Mouse (Mus musculus): ENCODE data around the gene Nsd2. TPM values are rescaled to one million over a fixed set of nuclear protein-coding genes. Genes with fewer than 3 reads are reported as not detected.

Nsd2 gene
- polyA plus RNA-seq, 1 experiment from 2014 or later = 46.6 TPM

- H3K4me1 ChIP-seq (ENCODE audit: insufficient read depth, low read length) = peaks cover 20% of the 10 kb centered on the region
- WGBS = 24% methylated on average over 5 of the region's 5 CpGs
- no peak for ATAC-seq (ENCODE audit: low FRiP score, low TSS enrichment)
Measured at GRCm38 (mm10) chr5:33818104-33818503, 2.4 kb upstream of the Nsd2 start.

GRCm38 (mm10) chr5:33819141-33819875, 1.2 kb upstream of the Nsd2 start:
- WGBS = 21% methylated on average over 9 of the region's 9 CpGs
- Histone ChIP-seq H3K9me3 (ENCODE audit: low read length) (no peaks in the 10 kb centered on the region), H3K4me3 (ENCODE audit: low read length) (peak overlapping the region; percentile 99), H3K36me3 (ENCODE audit: insufficient read depth, low read length) (no peaks in the 10 kb centered on the region), H3K4me2 (replicated peaks; ENCODE audit: low read depth, low read length) (peak overlapping the region; percentile 75), H3K4me1 (ENCODE audit: insufficient read depth, low read length) (peaks cover 24% of the 10 kb centered on the region), H3K27me3 (ENCODE audit: insufficient read depth, low read length) (no peaks in the 10 kb centered on the region), H3K27ac (ENCODE audit: low read length) (peak overlapping the region; percentile 97), H3K9ac (replicated peaks; ENCODE audit: low read length) (peak overlapping the region; percentile 99)
- peak; percentile 41 for ATAC-seq (ENCODE audit: low FRiP score, low TSS enrichment)

More at GRCm38 (mm10) chr5:33818104-33818503, 2.4 kb upstream of the Nsd2 start:
- no peak overlapping the region for H3K9ac ChIP-seq (replicated peaks; ENCODE audit: low read length)
- H3K27ac ChIP-seq (ENCODE audit: low read length) = no peak overlapping the region
- H3K9me3 ChIP-seq (ENCODE audit: low read length) = no peaks in the 10 kb centered on the region
- H3K36me3 ChIP-seq (ENCODE audit: insufficient read depth, low read length) = no peaks in the 10 kb centered on the region
- no peaks in the 10 kb centered on the region for H3K27me3 ChIP-seq (ENCODE audit: insufficient read depth, low read length)
- no peak overlapping the region for H3K4me2 ChIP-seq (replicated peaks; ENCODE audit: low read depth, low read length)
- H3K4me3 ChIP-seq (ENCODE audit: low read length) = no peak overlapping the region

GRCm38 (mm10) chr5:33820733-33821621, 452 bp downstream of the Nsd2 start:
- ATAC-seq (ENCODE audit: low FRiP score, low TSS enrichment) = peak; percentile 74
- 0% methylated on average over 75 of the region's 121 CpGs for WGBS
- H3K27ac ChIP-seq (ENCODE audit: low read length) = peak overlapping the region; percentile 97

GRCm38 (mm10) chr5:33821901-33822427, 1.4 kb downstream of the Nsd2 start:
- Histone ChIP-seq H3K4me1 (ENCODE audit: insufficient read depth, low read length) (peaks cover 28% of the 10 kb centered on the region), H3K36me3 (ENCODE audit: insufficient read depth, low read length) (0 out of 2 replicates have a peak, but pooled peaks cover 3% of the 10 kb centered on the region), H3K9ac (replicated peaks; ENCODE audit: low read length) (peak overlapping the region; percentile 55; the same call in 1 of the 2 replicates), H3K4me3 (ENCODE audit: low read length) (peak overlapping the region; percentile 99), H3K4me2 (replicated peaks; ENCODE audit: low read depth, low read length) (peak overlapping the region; percentile 75), H3K9me3 (ENCODE audit: low read length) (no peaks in the 10 kb centered on the region), H3K27ac (ENCODE audit: low read length) (no peak overlapping the region), H3K27me3 (ENCODE audit: insufficient read depth, low read length) (no peaks in the 10 kb centered on the region)
- 27% methylated on average over 2 of the region's 2 CpGs for WGBS
- ATAC-seq (ENCODE audit: low FRiP score, low TSS enrichment) = no peak

More at GRCm38 (mm10) chr5:33820733-33821621, 452 bp downstream of the Nsd2 start:
- H3K4me1 ChIP-seq (ENCODE audit: insufficient read depth, low read length) = peaks cover 28% of the 10 kb centered on the region
- H3K36me3 ChIP-seq (ENCODE audit: insufficient read depth, low read length) = 0 out of 2 replicates have a peak, but pooled peaks cover 3% of the 10 kb centered on the region
- peak overlapping the region; percentile 99 for H3K9ac ChIP-seq (replicated peaks; ENCODE audit: low read length)
- no peaks in the 10 kb centered on the region for H3K9me3 ChIP-seq (ENCODE audit: low read length)
- peak overlapping the region; percentile 99 for H3K4me3 ChIP-seq (ENCODE audit: low read length)
- H3K27me3 ChIP-seq (ENCODE audit: insufficient read depth, low read length) = no peaks in the 10 kb centered on the region
- peak overlapping the region; percentile 75 for H3K4me2 ChIP-seq (replicated peaks; ENCODE audit: low read depth, low read length)

GRCm38 (mm10) chr5:33822456-33822855, 1.9 kb downstream of the Nsd2 start:
- Histone ChIP-seq H3K9me3 (ENCODE audit: low read length) (no peaks in the 10 kb centered on the region), H3K27me3 (ENCODE audit: insufficient read depth, low read length) (no peaks in the 10 kb centered on the region), H3K4me3 (ENCODE audit: low read length) (peak overlapping the region; percentile 99), H3K27ac (ENCODE audit: low read length) (no peak overlapping the region), H3K4me2 (replicated peaks; ENCODE audit: low read depth, low read length) (peak overlapping the region; percentile 75), H3K36me3 (ENCODE audit: insufficient read depth, low read length) (peaks cover 3% of the 10 kb centered on the region; the same call in 1 of the 2 replicates), H3K4me1 (ENCODE audit: insufficient read depth, low read length) (peaks cover 28% of the 10 kb centered on the region), H3K9ac (replicated peaks; ENCODE audit: low read length) (peak overlapping the region; percentile 54; the same call in 1 of the 2 replicates)
- no peak for ATAC-seq (ENCODE audit: low FRiP score, low TSS enrichment)
- 32% methylated on average over 3 of the region's 3 CpGs for WGBS

GRCm38 (mm10) chr5:33826001-33826400, 5.5 kb downstream of the Nsd2 start:
- Histone ChIP-seq H3K9me3 (ENCODE audit: low read length) (no peaks in the 10 kb centered on the region), H3K36me3 (ENCODE audit: insufficient read depth, low read length) (peaks cover 3% of the 10 kb centered on the region; the same call in 1 of the 2 replicates), H3K4me3 (ENCODE audit: low read length) (no peak overlapping the region), H3K27me3 (ENCODE audit: insufficient read depth, low read length) (no peaks in the 10 kb centered on the region), H3K4me1 (ENCODE audit: insufficient read depth, low read length) (peaks cover 19% of the 10 kb centered on the region), H3K4me2 (replicated peaks; ENCODE audit: low read depth, low read length) (no peak overlapping the region), H3K9ac (replicated peaks; ENCODE audit: low read length) (no peak overlapping the region), H3K27ac (ENCODE audit: low read length) (no peak overlapping the region)
- ATAC-seq (ENCODE audit: low FRiP score, low TSS enrichment) = no peak

- Histone ChIP-seq H3K27me3 (ENCODE audit: insufficient read depth, low read length) (no peaks in the 10 kb centered on the region), H3K27ac (ENCODE audit: low read length) (no peak overlapping the region), H3K4me2 (replicated peaks; ENCODE audit: low read depth, low read length) (no peak overlapping the region), H3K4me1 (ENCODE audit: insufficient read depth, low read length) (peaks cover 8% of the 10 kb centered on the region), H3K36me3 (ENCODE audit: insufficient read depth, low read length) (peaks cover 3% of the 10 kb centered on the region; the same call in 1 of the 2 replicates), H3K4me3 (ENCODE audit: low read length) (no peak overlapping the region), H3K9me3 (ENCODE audit: low read length) (no peaks in the 10 kb centered on the region), H3K9ac (replicated peaks; ENCODE audit: low read length) (no peak overlapping the region)
- ATAC-seq (ENCODE audit: low FRiP score, low TSS enrichment) = no peak
- 85% methylated on average over 8 of the region's 8 CpGs for WGBS
Measured at GRCm38 (mm10) chr5:33828107-33828506, 7.6 kb downstream of the Nsd2 start.

GRCm38 (mm10) chr5:33829958-33830357, 9.4 kb downstream of the Nsd2 start:
- no peak overlapping the region for H3K4me3 ChIP-seq (ENCODE audit: low read length)
- no peaks in the 10 kb centered on the region for H3K4me1 ChIP-seq (ENCODE audit: insufficient read depth, low read length)
- H3K27ac ChIP-seq (ENCODE audit: low read length) = no peak overlapping the region
- ATAC-seq (ENCODE audit: low FRiP score, low TSS enrichment) = no peak
- H3K27me3 ChIP-seq (ENCODE audit: insufficient read depth, low read length) = no peaks in the 10 kb centered on the region
- H3K36me3 ChIP-seq (ENCODE audit: insufficient read depth, low read length) = peaks cover 3% of the 10 kb centered on the region; the same call in 1 of the 2 replicates
- no peak overlapping the region for H3K9ac ChIP-seq (replicated peaks; ENCODE audit: low read length)
- H3K9me3 ChIP-seq (ENCODE audit: low read length) = no peaks in the 10 kb centered on the region
- WGBS = 93% methylated on average over 3 of the region's 3 CpGs
- H3K4me2 ChIP-seq (replicated peaks; ENCODE audit: low read depth, low read length) = no peak overlapping the region

- ATAC-seq (ENCODE audit: low FRiP score, low TSS enrichment) = no peak
- no peaks in the 10 kb centered on the region for H3K9me3 ChIP-seq (ENCODE audit: low read length)
- WGBS = 64% methylated on average over 1 of the region's 1 CpGs
Measured at GRCm38 (mm10) chr5:33830832-33831231, 10.3 kb downstream of the Nsd2 start.

More at GRCm38 (mm10) chr5:33830832-33831231, 10.3 kb downstream of the Nsd2 start:
- Histone ChIP-seq H3K27ac (ENCODE audit: low read length) (no peak overlapping the region), H3K4me3 (ENCODE audit: low read length) (no peak overlapping the region), H3K9ac (replicated peaks; ENCODE audit: low read length) (no peak overlapping the region), H3K27me3 (ENCODE audit: insufficient read depth, low read length) (no peaks in the 10 kb centered on the region), H3K36me3 (ENCODE audit: insufficient read depth, low read length) (peaks cover 2% of the 10 kb centered on the region; the same call in 1 of the 2 replicates), H3K4me1 (ENCODE audit: insufficient read depth, low read length) (no peaks in the 10 kb centered on the region), H3K4me2 (replicated peaks; ENCODE audit: low read depth, low read length) (no peak overlapping the region)

Measured in kidney, embryonic 16.5 days (tissue).